ENCODE assay signal across 10 mouse cellular contexts in the genomic region with DNA sequence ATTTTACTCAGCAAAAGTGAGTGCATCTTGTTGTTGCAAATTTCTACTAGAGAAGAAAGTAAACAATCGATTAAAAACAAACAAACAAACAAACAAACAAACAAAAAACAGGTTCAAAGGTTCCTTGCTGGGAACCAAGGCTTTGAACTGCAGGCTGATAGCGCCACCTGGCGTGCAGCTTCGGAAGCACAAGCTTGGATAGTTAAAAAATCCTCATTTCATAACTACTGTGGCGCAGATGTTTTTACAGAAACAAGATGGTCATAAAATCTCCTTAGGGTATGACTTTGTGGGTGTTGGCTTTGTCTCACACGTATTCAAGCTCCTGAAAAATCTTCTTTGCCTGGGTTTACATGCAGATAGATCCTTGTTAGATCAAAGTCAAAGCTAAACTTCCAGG. TPM values are rescaled to one million over a fixed set of nuclear protein-coding genes. Genes with fewer than 3 reads are reported as not detected.
DNase-seq lines count a peak whose midpoint lies in the region; ATAC-seq and TF ChIP-seq lines count a peak whose summit lies in the region.
"Had no signal": no experiment of that assay in that cellular context is flagged by ENCODE, and none has a peak within 500 bp of the region (broad histone marks: within the 10 kb centered on the region; RNA-seq: fewer than 3 reads in every experiment).

No protein-coding gene starts in this region.

- intact Hi-C loops in left cerebral cortex, postnatal 14 days (cut with DNase I): loop anchor here (2.0 to 5.0 kb wide), 3 partner anchors 357 to 773 kb away; no protein-coding TSS in a partner anchor

- H3K4me1 ChIP-seq in intestine, embryonic 14.5 days (replicated peaks; ENCODE audit: control insufficient read depth, insufficient read depth, low read length): peaks cover 7% of the 10 kb centered on the region; the same call in 1 of the 2 replicates
- H3K4me1 ChIP-seq in intestine, embryonic 16.5 days (ENCODE audit: control insufficient read depth, insufficient read depth, low read length): peaks cover 6% of the 10 kb centered on the region
- peaks cover 17% of the 10 kb centered on the region for H3K4me1 ChIP-seq in E14TG2a.4 (replicated peaks; ENCODE audit: low read depth, low read length)
- H3K4me1 ChIP-seq in embryonic facial prominence, embryonic 14.5 days (ENCODE audit: control insufficient read depth, insufficient read depth, low read length): 0 out of 2 replicates have a peak, but pooled peaks cover 4% of the 10 kb centered on the region

- H3K27ac ChIP-seq in intestine, embryonic 14.5 days (ENCODE audit: low read depth): no peak overlapping the region
- no peak overlapping the region for H3K27ac ChIP-seq in intestine, embryonic 16.5 days (ENCODE audit: low read length)
- H3K27ac ChIP-seq in embryonic facial prominence, embryonic 14.5 days (replicated peaks; ENCODE audit: low read depth, low read length): no peak overlapping the region
- H3K27ac ChIP-seq: heart, embryonic 13.5 days; neural tube, embryonic 12.5 days had no signal

- no peaks in the 10 kb centered on the region for H3K9me3 ChIP-seq in intestine, embryonic 14.5 days (ENCODE audit: control insufficient read depth, low read length)
- H3K9me3 ChIP-seq in intestine, embryonic 16.5 days (ENCODE audit: control insufficient read depth, low read length): no peaks in the 10 kb centered on the region
- no peaks in the 10 kb centered on the region for H3K9me3 ChIP-seq in E14TG2a.4 (ENCODE audit: low read length)
- H3K9me3 ChIP-seq in embryonic facial prominence, embryonic 14.5 days (ENCODE audit: control insufficient read depth, low read length): no peaks in the 10 kb centered on the region
- H3K9me3 ChIP-seq: heart, embryonic 13.5 days; neural tube, embryonic 12.5 days had no signal

- H3K9ac ChIP-seq in intestine, embryonic 14.5 days (ENCODE audit: low read length): no peak overlapping the region
- no peak overlapping the region for H3K9ac ChIP-seq in intestine, embryonic 16.5 days (ENCODE audit: low read depth, low read length)
- H3K9ac ChIP-seq in embryonic facial prominence, embryonic 14.5 days (ENCODE audit: low read depth, low read length): no peak overlapping the region
- H3K9ac ChIP-seq: heart, embryonic 13.5 days; neural tube, embryonic 12.5 days had no signal

- DNase-seq in intestine, embryonic 14.5 days (ENCODE audit: low spot score): peak; percentile 79
- peak; percentile 64 for DNase-seq in adrenal gland, postnatal 14 days
- peak; percentile 54 for DNase-seq in embryonic facial prominence, embryonic 14.5 days (ENCODE audit: low spot score)
- peak; percentile 68 to 77 for DNase-seq in left cerebral cortex, postnatal 14 days (ENCODE audit: low spot score in 2 of 2)
- peak; percentile 43 to 63 for DNase-seq in natural killer cell, adult 2 months (ENCODE audit: low spot score in 2 of 2)

- no peaks in the 10 kb centered on the region for H3K36me3 ChIP-seq in intestine, embryonic 14.5 days (ENCODE audit: control insufficient read depth, insufficient read depth, low read length)
- no peaks in the 10 kb centered on the region for H3K36me3 ChIP-seq in intestine, embryonic 16.5 days (ENCODE audit: control insufficient read depth, insufficient read depth, low read length)
- H3K36me3 ChIP-seq in E14TG2a.4 (ENCODE audit: insufficient read depth, low read length): no peaks in the 10 kb centered on the region
- no peaks in the 10 kb centered on the region for H3K36me3 ChIP-seq in embryonic facial prominence, embryonic 14.5 days (ENCODE audit: control insufficient read depth, insufficient read depth, low read length)
- H3K36me3 ChIP-seq: heart, embryonic 13.5 days; neural tube, embryonic 12.5 days had no signal

- 9% methylated on average over 6 of the region's 6 CpGs for WGBS in intestine, embryonic 14.5 days
- 8% methylated on average over 6 of the region's 6 CpGs for WGBS in intestine, embryonic 16.5 days
- 6% methylated on average over 6 of the region's 6 CpGs for WGBS in embryonic facial prominence, embryonic 14.5 days

- peak; percentile 79 for TF ChIP-seq CTCF in E14TG2a.4 (conservative IDR thresholded peaks at IDR 0.05; ENCODE audit: low read length)

- H3K4me2 ChIP-seq in intestine, embryonic 14.5 days (ENCODE audit: low read length): no peak overlapping the region
- H3K4me2 ChIP-seq in intestine, embryonic 16.5 days (ENCODE audit: low read depth, low read length): no peak overlapping the region
- no peak overlapping the region for H3K4me2 ChIP-seq in embryonic facial prominence, embryonic 14.5 days (ENCODE audit: low read depth, low read length)

- H3K27me3 ChIP-seq in intestine, embryonic 14.5 days (replicated peaks; ENCODE audit: control insufficient read depth, insufficient read depth, low read length): no peaks in the 10 kb centered on the region
- H3K27me3 ChIP-seq in intestine, embryonic 16.5 days (replicated peaks; ENCODE audit: control insufficient read depth, insufficient read depth, low read length): no peaks in the 10 kb centered on the region
- no peaks in the 10 kb centered on the region for H3K27me3 ChIP-seq in E14TG2a.4 (ENCODE audit: insufficient read depth, low read length)
- H3K27me3 ChIP-seq in embryonic facial prominence, embryonic 14.5 days (replicated peaks; ENCODE audit: control insufficient read depth, insufficient read depth, low read length): no peaks in the 10 kb centered on the region
- H3K27me3 ChIP-seq: heart, embryonic 13.5 days; neural tube, embryonic 12.5 days had no signal

- H3K4me3 ChIP-seq in intestine, embryonic 14.5 days (ENCODE audit: low read depth, low read length): no peak overlapping the region
- no peak overlapping the region for H3K4me3 ChIP-seq in intestine, embryonic 16.5 days (ENCODE audit: low read length)
- H3K4me3 ChIP-seq in E14TG2a.4 (replicated peaks; ENCODE audit: low read length): no peak overlapping the region
- H3K4me3 ChIP-seq in embryonic facial prominence, embryonic 14.5 days (ENCODE audit: low read depth, low read length): no peak overlapping the region
- H3K4me3 ChIP-seq: neural tube, embryonic 12.5 days had no signal

- ATAC-seq in intestine, embryonic 14.5 days (replicated peaks; ENCODE audit: low FRiP score, low TSS enrichment, low read depth): no peak
- no peak for ATAC-seq in intestine, embryonic 16.5 days
- ATAC-seq in embryonic facial prominence, embryonic 14.5 days (ENCODE audit: low read depth): no peak
- no peak for ATAC-seq in erythroblast, adult 5-6 weeks (replicated peaks; ENCODE audit: low FRiP score, poor library complexity, severe bottlenecking)

RNA-seq across cellular contexts. Expression of a gene that starts 1.2 kb away (rescaled TPM):
- polyA plus RNA-seq in intestine, embryonic 14.5 days (2014; fragmentation: Nextera tagmentation; extraction: Ambion mirVana): 14.0 and 15.9 TPM in 2 replicates
- 10.9 and 12.8 TPM in 2 replicates for polyA plus RNA-seq in intestine, embryonic 16.5 days (2015; fragmentation: Nextera tagmentation; extraction: Ambion mirVana)
- 22.4 and 24.4 TPM in 2 replicates for total RNA-seq in adrenal gland, postnatal 14 days (2021)
- polyA plus RNA-seq in embryonic facial prominence, embryonic 14.5 days (2014; fragmentation: Nextera tagmentation; extraction: Ambion mirVana): 11.0 and 11.9 TPM in 2 replicates
- total RNA-seq in left cerebral cortex, postnatal 14 days (2021): 10 to 100 TPM; 11.9 to 12.0 TPM
- total RNA-seq in erythroblast, adult 5-6 weeks (2015; ENCODE audit: low replicate concordance): 1.7 and 4.6 TPM in 2 replicates
- total RNA-seq in erythroblast, adult 5-6 weeks (2017; ENCODE audit: low replicate concordance): 2.1 and 4.3 TPM in 2 replicates

RNA-seq across cellular contexts. Expression of a gene that starts 20.4 kb away (rescaled TPM):
- polyA plus RNA-seq in intestine, embryonic 14.5 days (2014; fragmentation: Nextera tagmentation; extraction: Ambion mirVana): not detected in 2 replicates
- polyA plus RNA-seq in intestine, embryonic 16.5 days (2015; fragmentation: Nextera tagmentation; extraction: Ambion mirVana): not detected in 2 replicates
- not detected in 2 replicates for total RNA-seq in adrenal gland, postnatal 14 days (2021)
- polyA plus RNA-seq in embryonic facial prominence, embryonic 14.5 days (2014; fragmentation: Nextera tagmentation; extraction: Ambion mirVana): 2.1 and 3.3 TPM in 2 replicates
- total RNA-seq in left cerebral cortex, postnatal 14 days (2021): not detected
- not detected in 2 replicates for total RNA-seq in erythroblast, adult 5-6 weeks (2015; ENCODE audit: low replicate concordance)
- total RNA-seq in erythroblast, adult 5-6 weeks (2017; ENCODE audit: low replicate concordance): not detected in 2 replicates
- polyA plus RNA-seq: heart, embryonic 13.5 days; neural tube, embryonic 12.5 days had no signal
